Mouse (Mus musculus): ENCODE results near the gene Dok1. TPM values are rescaled to one million over a fixed set of nuclear protein-coding genes. Genes with fewer than 3 reads are reported as not detected.

Gene Dok1
- total RNA-seq, 2 experiments from 2014 or later, result 1.1 to 1.6 TPM

DNA sequence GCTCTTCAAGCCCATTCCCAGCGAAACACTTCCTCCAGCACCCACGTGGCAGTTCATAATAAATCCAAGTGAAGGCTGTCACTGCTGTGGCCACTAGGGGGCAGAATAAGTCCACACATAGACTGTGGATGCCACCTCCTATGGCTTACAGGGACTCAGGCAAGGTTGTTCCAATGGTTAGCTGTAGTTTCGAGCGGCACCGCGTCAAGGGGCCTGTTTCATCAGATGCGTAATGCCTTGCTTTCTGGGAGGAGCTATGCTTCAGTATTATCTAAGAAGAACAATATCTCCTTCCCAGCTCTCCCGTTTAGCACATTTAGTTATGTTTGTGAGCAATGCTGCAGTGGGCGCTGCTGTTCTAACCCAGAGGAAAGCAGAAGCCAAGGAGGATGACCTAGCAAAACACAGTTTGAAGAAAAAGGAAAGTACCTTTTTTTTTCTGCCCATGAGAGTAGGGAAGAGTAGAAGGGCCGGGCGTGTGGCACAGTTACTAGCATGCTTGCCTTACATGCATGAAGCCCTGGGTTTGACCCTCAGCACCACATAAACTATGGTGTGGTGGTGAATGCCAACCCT lies 36.4 kb downstream of the Dok1 start:
- peak; percentile 94 to 97 for DNase-seq (ENCODE audit: low spot score in 2 of 2)
- intact Hi-C loops (cut with DNase I), result loop anchor here (1.0 to 2.0 kb wide), 4 partner anchors 57 to 162 kb away; partner anchors contain the start of genes Aup1, Ccdc142 and Gm42688

GRCm38 (mm10) chr6:82994372-82994771 lies 38.9 kb downstream of the Dok1 start:
- DNase-seq (ENCODE audit: low spot score in 2 of 2), result no peak
- intact Hi-C loops (cut with DNase I), result no loop called here

GRCm38 (mm10) chr6:82993696-82994095 lies 39.6 kb downstream of the Dok1 start:
- no peak for DNase-seq (ENCODE audit: low spot score in 2 of 2)
- intact Hi-C loops (cut with DNase I), result no loop called here

- intact Hi-C loops (cut with DNase I), result no loop called here
- no peak for DNase-seq (ENCODE audit: low spot score in 2 of 2)
Observed at GRCm38 (mm10) chr6:82987411-82987971, 45.8 kb downstream of the Dok1 start.

Small RNAs within 50 kb of the gene (microRNA-seq; reads per million reads assigned to microRNA genes)
- 0 reads per million in 2 experiments for gene Mir7040

Other genes with a start within 250 kb of the Dok1 start
- 10 to 100 TPM; 37.5 to 40.6 TPM for gene Sema4f, start 93.7 kb downstream of the Dok1 start, total RNA-seq (2021)
- gene M1ap, start 86.6 kb downstream of the Dok1 start, total RNA-seq (2021), result not detected
- gene Loxl3, start 702 bp upstream of the Dok1 start, total RNA-seq (2021), result 1 to 10 TPM; 1.9 to 2.7 TPM
- 100 to 1,000 TPM; 100 to 114 TPM for gene Aup1, start 21.1 kb upstream of the Dok1 start, total RNA-seq (2021)
- 10 to 100 TPM; 42.9 to 45.4 TPM for gene Htra2, start 21.8 kb upstream of the Dok1 start, total RNA-seq (2021)
- gene Dqx1, start 24.4 kb upstream of the Dok1 start, total RNA-seq (2021), result under 1 TPM; 0.25 to 0.99 TPM
- not detected for gene Tlx2, start 36.8 kb upstream of the Dok1 start, total RNA-seq (2021)
- 10 to 100 TPM; 21.3 to 24.4 TPM for gene Pcgf1, start 44.4 kb upstream of the Dok1 start, total RNA-seq (2021)
- under 1 TPM in 1 of 2 experiments, not detected in 1; 0.46 TPM for gene Lbx2, start 52.9 kb upstream of the Dok1 start, total RNA-seq (2021)
- gene Ccdc142, start 68.1 kb upstream of the Dok1 start, total RNA-seq (2021), result 1 to 10 TPM; 3.2 to 4.1 TPM
- 1 to 10 TPM; 3.9 to 5.0 TPM for gene Gm42688, start 68.1 kb upstream of the Dok1 start, total RNA-seq (2021)
- 10 to 100 TPM; 60.3 to 66.6 TPM for gene Mrpl53, start 75.6 kb upstream of the Dok1 start, total RNA-seq (2021)
- 10 to 100 TPM; 27.2 to 28.0 TPM for gene Mogs, start 82.0 kb upstream of the Dok1 start, total RNA-seq (2021)
- gene Wbp1, start 88.1 kb upstream of the Dok1 start, total RNA-seq (2021), result 10 to 100 TPM; 36.7 to 48.7 TPM
- 10 to 100 TPM; 11.2 to 21.3 TPM for gene Ino80b, start 92.0 kb upstream of the Dok1 start, total RNA-seq (2021)
- 10 to 100 TPM; 51.2 to 76.8 TPM for gene Rtkn, start 102.0 kb upstream of the Dok1 start, total RNA-seq (2021)
- 10 to 100 TPM; 28.8 to 29.1 TPM for gene Wdr54, start 122.9 kb upstream of the Dok1 start, total RNA-seq (2021)
- gene 1700003E16Rik, start 122.9 kb upstream of the Dok1 start, total RNA-seq (2021), result 10 to 100 TPM; 28.8 to 30.2 TPM
- 100 to 1,000 TPM; 329 to 365 TPM for gene Dctn1, start 132.4 kb upstream of the Dok1 start, total RNA-seq (2021)
- gene Slc4a5, start 186.4 kb upstream of the Dok1 start, total RNA-seq (2021), result 1 to 10 TPM; 2.3 to 2.5 TPM

All from left cerebral cortex, postnatal 25 days (tissue).